Mouse (Mus musculus): ENCODE data around the gene Ctnnd1.

Ctnnd1 gene

DNA sequence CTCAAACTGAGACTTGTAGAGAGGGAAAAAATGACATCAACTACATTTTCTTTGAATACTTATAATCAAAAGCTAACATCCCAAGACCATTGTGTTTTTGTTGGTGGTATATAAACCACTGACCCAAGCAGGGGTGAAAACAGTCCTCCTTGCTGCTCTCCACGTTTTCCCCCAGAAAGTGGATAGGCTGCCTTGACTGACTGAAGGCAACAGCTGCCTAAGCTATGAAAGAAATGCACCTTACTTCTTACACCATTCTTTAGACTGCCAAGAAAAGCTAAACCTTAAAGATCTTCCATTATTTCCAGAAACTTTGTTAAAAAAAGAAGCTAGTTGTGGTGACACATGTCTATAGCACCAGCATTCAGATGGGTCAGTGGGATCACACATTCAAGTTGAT lies 4.4 kb downstream of the Ctnnd1 start:
- no peak for DNase-seq

DNA sequence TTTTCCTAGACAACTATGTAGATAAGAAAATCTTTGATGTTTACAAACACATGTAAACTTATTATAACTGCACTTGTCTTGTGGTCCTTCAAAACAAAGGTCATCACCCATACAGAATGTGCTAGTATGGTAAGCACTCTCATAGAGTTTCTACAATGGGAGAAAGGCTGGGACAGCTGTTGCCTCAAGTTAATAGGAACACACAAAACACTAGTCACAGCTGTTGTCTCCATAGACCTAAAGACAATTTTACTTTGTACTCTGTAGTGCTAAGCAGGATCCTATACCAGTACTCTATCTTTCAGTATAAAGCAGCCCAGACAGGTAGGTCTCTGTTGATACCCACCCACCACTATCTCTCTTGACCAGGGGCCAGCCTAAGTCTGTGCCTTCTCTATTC lies 9.7 kb downstream of the Ctnnd1 start:
- DNase-seq, result no peak

GRCm38 (mm10) chr2:84638428-84639220 lies 11.9 kb downstream of the Ctnnd1 start:
- no peak for DNase-seq

GRCm38 (mm10) chr2:84637452-84638165 lies 13.0 kb downstream of the Ctnnd1 start:
- DNase-seq, result no peak

DNA sequence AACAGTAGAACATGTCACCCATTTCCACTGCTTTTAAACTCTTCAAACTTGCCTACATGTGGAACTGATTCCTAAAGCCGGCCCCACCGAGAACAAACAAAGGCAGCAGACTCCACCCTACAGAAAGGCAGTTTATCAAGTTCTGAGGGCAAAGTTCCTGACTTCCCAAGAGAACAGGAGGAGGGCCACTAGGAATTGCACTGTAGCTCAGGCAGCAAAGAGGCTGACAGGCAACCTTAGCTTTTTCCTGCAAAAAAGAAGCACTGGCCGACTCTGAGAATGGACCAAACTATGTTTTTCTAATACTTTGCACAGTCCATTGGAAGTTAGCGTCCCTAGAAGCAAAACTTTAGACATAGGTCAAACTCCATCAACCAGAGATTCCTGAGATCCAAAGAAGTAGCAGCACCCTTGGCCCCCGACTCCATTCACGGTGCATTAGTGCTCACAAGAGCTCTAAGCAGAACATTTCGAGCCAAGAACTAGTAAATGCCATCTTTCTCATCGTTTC lies 14.3 kb downstream of the Ctnnd1 start:
- DNase-seq, result no peak

- DNase-seq, result peak; percentile 71
Observed at GRCm38 (mm10) chr2:84635611-84636010, 15.0 kb downstream of the Ctnnd1 start.

DNA sequence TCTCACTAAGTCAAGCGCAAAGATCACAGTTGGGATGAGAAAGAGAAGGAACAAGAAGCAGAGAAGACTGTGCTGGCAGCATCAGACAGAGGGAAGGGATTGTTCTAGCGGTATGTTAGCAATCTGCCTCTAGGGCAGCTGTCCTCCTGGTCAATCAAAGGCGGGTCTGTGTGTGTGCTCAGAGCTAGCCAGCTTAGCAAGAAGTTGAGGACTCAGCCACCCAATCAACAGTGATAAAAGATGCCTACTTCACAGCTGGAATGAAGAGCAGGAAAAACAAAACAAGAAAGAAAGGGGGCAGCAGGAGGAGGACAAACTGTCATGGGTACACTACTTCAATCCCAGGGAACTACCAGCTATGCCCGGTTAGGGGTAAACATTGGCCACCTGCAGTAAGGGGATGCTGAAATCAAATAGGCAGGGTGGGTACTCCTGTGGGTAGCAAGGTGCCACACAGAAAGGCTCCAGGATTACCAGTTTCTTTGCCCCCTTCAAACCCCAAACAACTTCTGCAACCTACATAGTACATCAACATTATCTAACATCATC lies 15.6 kb downstream of the Ctnnd1 start:
- DNase-seq, result no peak

DNA sequence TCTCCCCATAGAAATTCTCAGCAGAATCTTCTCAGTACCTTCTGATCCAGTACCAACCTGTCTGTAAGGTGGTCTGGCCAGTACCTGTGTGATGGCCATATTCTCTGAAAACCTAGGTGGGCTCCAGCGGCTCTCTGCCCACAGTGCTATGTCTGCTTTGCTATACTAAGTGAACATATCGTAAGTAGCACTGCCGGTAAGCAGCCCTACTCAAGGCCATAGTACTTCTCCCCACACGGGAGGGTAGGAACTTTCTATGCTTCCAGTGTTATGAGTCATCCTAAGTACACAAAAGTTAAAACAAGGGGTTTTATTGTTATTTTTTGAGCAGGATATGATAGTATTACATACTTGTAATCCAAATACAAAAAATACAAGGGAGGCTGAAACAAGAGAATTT lies 16.6 kb downstream of the Ctnnd1 start:
- DNase-seq, result no peak

- DNase-seq, result no peak
Observed at GRCm38 (mm10) chr2:84632999-84633398, 17.6 kb downstream of the Ctnnd1 start.

GRCm38 (mm10) chr2:84632001-84632400 lies 18.6 kb downstream of the Ctnnd1 start:
- DNase-seq, result no peak

DNA sequence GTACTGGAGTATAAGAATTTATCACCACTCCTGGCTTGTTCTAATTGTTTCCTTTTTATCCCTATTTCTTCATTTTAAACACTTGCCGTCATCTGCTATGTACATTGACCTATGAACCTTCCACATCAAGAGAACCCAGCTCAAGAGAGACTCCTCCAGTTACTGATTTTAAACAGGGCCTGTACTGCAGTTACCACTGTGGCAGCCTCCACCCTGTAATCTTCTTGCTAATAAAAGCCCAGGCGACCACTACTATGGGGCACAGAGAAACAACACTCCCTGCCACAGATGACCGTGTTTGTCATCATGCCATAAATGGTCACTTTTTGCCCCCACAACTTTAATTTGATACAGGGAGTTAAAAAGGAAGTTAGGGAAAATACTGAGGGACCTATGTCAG lies 23.5 kb downstream of the Ctnnd1 start:
- no peak for DNase-seq

GRCm38 (mm10) chr2:84626366-84626975 lies 24.1 kb downstream of the Ctnnd1 start:
- no peak for DNase-seq

DNA sequence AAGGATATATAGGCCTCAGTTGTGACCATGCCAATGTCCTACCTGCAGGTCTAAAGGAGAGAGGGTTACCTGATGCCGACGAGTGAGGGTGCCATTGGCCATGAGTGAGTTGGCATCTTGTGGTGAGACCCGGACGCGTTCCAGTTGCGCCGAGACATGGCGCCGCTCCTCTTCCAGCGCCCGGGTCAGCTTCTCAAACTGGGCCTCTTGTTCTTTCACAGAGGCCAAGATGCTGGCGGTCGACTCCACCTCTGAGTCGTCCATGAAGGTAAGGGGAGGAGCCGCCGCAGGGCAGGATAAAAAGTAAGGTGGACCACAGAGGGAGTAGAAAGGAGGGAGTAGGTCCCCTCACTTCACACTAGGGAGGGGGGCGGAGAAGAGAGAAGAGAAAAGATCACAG lies 26.4 kb downstream of the Ctnnd1 start:
- DNase-seq, result no peak

DNA sequence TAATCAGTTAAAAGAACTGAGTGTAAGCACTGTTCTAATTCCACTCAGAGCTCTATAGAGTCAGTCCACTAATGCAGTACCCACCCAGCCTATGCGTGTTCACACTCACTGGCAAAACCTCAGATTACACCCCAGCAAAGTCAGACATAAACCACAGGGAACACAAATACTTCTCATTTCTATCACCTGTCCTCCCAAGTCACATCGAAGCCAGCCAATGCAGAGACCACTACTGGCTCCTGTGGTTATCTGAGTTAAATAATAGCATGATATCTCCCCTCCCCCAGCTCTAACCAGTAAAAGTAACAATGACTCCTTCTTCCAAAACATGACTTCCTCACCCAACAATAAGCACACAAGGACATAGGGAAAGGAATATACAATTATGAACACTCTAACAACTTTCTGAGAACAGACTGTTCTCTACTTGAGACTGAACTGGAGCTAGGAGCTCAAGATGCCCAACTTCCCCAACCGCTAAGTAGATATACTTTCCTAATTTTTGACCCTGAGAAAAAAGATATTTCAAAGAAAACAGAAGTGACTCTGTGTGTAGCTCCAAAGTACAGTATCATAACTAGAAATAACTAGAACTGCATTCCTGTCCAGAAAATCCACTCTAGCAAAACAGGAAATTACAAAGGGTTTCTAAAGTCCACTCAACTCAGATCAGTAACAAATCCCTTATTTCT lies 27.0 kb downstream of the Ctnnd1 start:
- DNase-seq, result no peak

- DNase-seq, result no peak
Observed at GRCm38 (mm10) chr2:84622668-84623067, 27.9 kb downstream of the Ctnnd1 start.

- DNase-seq, result no peak
Observed at GRCm38 (mm10) chr2:84619646-84620340, 30.8 kb downstream of the Ctnnd1 start.

DNA sequence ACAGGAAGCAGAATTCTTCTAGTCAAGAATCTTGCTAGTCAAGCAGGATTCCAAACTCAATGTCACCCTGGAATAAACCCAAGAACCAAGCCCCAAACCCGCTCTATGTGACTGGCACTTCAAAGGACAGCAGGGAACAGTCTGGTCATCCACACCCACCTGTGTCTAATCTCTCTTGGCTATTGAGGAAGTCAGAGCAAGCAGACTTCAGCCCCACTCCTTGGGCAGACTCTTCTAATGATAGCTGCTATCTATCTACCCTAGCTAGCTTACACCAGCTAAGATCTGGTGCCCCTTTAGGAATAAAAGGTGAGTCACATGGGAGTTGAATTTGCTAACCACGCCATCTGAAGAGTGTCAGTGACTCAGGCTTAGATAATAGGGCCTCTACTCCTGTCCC lies 31.7 kb downstream of the Ctnnd1 start:
- DNase-seq, result no peak

DNA sequence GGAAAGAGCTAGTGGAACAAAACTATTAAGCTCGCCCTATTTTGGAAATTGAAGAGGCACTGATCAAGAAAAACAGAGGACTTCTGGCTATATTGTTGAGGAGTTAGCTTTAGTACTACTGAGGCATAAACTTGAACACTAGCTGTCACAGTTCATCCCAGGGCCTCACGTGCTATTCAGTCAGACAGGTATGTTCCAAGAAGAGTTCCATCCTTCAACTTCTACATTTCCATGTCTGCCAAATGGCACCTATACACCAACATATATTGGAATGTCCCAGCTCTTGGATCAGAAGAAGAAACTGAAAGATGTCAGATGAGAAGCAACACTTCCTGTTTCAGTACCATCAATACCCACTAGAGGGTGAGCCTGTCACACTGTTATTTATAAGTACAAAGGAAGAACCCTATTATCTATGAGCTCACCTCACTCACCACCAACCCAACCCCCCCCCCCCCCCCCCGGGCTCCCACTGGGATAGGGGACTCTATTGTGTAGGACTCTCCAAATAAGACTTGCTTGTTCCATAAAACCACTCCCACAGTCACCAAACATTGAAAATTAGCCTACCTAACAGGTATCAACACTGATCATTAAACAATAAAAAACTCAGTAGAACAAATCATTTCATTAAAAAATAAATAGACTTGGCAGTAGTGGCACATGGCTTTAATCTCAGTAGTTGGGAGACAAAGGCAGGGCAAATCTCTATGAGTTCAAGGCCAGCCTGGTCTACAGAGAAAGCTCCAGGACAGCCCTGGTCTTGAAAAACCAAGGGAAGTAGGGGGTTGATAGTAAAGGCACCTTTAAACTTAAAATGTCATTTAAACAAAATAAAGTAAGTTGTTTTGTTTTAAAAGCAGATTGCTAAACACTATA lies 32.7 kb downstream of the Ctnnd1 start:
- no peak for DNase-seq

- no peak for DNase-seq
Observed at GRCm38 (mm10) chr2:84612764-84613163, 37.8 kb downstream of the Ctnnd1 start.

DNA sequence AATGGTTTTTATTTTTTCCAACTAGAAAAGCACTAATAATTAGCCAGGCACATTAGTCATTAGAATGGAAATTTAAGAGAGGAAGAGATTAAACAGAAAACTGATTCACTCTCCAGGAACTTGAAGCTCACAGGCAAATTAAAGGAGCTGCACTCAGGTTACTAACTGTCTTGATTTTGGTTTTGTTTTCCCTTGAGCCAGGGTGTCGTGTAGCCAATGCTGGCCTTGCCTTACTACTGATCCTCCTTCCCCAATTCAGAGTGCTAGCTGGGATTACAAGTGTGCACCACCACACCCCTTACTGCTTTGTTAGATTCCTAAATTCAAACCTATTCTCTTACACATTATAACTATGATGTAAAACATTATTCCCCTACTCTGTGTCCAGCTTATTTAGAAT lies 42.7 kb downstream of the Ctnnd1 start:
- no peak for DNase-seq

DNA sequence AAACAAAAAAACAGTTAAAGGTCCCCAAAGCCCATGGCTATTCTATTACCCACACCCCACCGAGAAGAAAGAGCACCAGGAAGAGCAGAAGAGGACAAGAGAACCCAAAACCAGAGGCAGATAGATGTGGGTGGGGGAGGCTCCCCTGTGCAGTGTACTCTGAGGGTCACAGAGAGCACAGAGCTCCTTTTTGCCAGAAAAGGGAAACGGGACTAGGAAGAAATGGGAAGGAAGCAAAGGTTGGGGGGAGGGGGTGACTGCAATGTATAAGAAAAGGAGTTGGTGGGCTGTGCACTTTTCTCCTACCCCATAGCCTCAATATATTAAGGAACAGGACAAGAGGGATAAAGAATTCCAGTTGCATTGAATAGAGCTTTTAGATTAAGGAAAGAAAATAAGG lies 49.6 kb downstream of the Ctnnd1 start:
- DNase-seq, result no peak

All from right cerebral cortex, postnatal 4 days (tissue).